Mouse (Mus musculus): Measurements from ENCODE around the gene Hspb1. TPM values are rescaled to one million over a fixed set of nuclear protein-coding genes. Genes with fewer than 3 reads are reported as not detected.
A peak's percentile ranks its signal among the peaks of the same experiment; 100 is the strongest.

The Hspb1 gene
- polyA plus RNA-seq, 1 experiment from 2014 or later, result 10.7 TPM

- H3K36me3 ChIP-seq (replicated peaks), result no peaks in the 10 kb centered on the region
- no peaks in the 10 kb centered on the region for H3K9me3 ChIP-seq
- H3K4me1 ChIP-seq, result peaks cover 14% of the 10 kb centered on the region
- peaks cover 62% of the 10 kb centered on the region for H3K27me3 ChIP-seq
- H3K9ac ChIP-seq, result no peak overlapping the region
- H3K4me2 ChIP-seq, result no peak overlapping the region
- no peak overlapping the region for H3K4me3 ChIP-seq (replicated peaks)
- WGBS, result 62% methylated on average over 4 of the region's 4 CpGs
- ATAC-seq (ENCODE audit: low FRiP score), result no peak
- H3K27ac ChIP-seq, result no peak overlapping the region
Measured at GRCm38 (mm10) chr5:135890323-135890722, 2.6 kb downstream of the Hspb1 start.

GRCm38 (mm10) chr5:135890920-135891319, 3.2 kb downstream of the Hspb1 start:
- Histone ChIP-seq H3K36me3 (replicated peaks) (no peaks in the 10 kb centered on the region), H3K4me3 (replicated peaks) (no peak overlapping the region), H3K27ac (no peak overlapping the region), H3K9ac (no peak overlapping the region), H3K4me1 (peaks cover 14% of the 10 kb centered on the region), H3K27me3 (peaks cover 56% of the 10 kb centered on the region), H3K9me3 (no peaks in the 10 kb centered on the region), H3K4me2 (no peak overlapping the region)
- WGBS, result 66% methylated on average over 3 of the region's 3 CpGs
- ATAC-seq (ENCODE audit: low FRiP score), result no peak

GRCm38 (mm10) chr5:135892589-135893351, 5.1 kb downstream of the Hspb1 start:
- H3K36me3 ChIP-seq (replicated peaks), result no peaks in the 10 kb centered on the region
- peaks cover 10% of the 10 kb centered on the region for H3K4me1 ChIP-seq
- WGBS, result 52% methylated on average over 9 of the region's 9 CpGs
- no peak for ATAC-seq (ENCODE audit: low FRiP score)
- no peak overlapping the region for H3K4me3 ChIP-seq (replicated peaks)
- H3K4me2 ChIP-seq, result no peak overlapping the region
- no peak overlapping the region for H3K9ac ChIP-seq
- H3K27ac ChIP-seq, result no peak overlapping the region
- peaks cover 44% of the 10 kb centered on the region for H3K27me3 ChIP-seq
- no peaks in the 10 kb centered on the region for H3K9me3 ChIP-seq

- no peaks in the 10 kb centered on the region for H3K36me3 ChIP-seq (replicated peaks)
- ATAC-seq (ENCODE audit: low FRiP score), result no peak
- H3K27me3 ChIP-seq, result peaks cover 25% of the 10 kb centered on the region
- no peak overlapping the region for H3K4me3 ChIP-seq (replicated peaks)
- no peak overlapping the region for H3K9ac ChIP-seq
- no peak overlapping the region for H3K27ac ChIP-seq
- WGBS, result 88% methylated on average over 6 of the region's 6 CpGs
- no peaks in the 10 kb centered on the region for H3K4me1 ChIP-seq
- H3K4me2 ChIP-seq, result no peak overlapping the region
- H3K9me3 ChIP-seq, result no peaks in the 10 kb centered on the region
Measured at GRCm38 (mm10) chr5:135894958-135895357, 7.2 kb downstream of the Hspb1 start.

GRCm38 (mm10) chr5:135898028-135898427, 10.3 kb downstream of the Hspb1 start:
- no peaks in the 10 kb centered on the region for H3K27me3 ChIP-seq
- ATAC-seq (ENCODE audit: low FRiP score), result no peak
- H3K9ac ChIP-seq, result no peak overlapping the region
- 16% methylated on average over 3 of the region's 3 CpGs for WGBS
- H3K27ac ChIP-seq, result no peak overlapping the region
- peaks cover 1% of the 10 kb centered on the region; the same call in 1 of the 2 replicates for H3K4me1 ChIP-seq
- no peak overlapping the region for H3K4me2 ChIP-seq
- no peaks in the 10 kb centered on the region for H3K36me3 ChIP-seq (replicated peaks)
- no peaks in the 10 kb centered on the region for H3K9me3 ChIP-seq
- no peak overlapping the region for H3K4me3 ChIP-seq (replicated peaks)

GRCm38 (mm10) chr5:135898995-135899394, 11.3 kb downstream of the Hspb1 start:
- no peak for ATAC-seq (ENCODE audit: low FRiP score)
- 84% methylated on average over 4 of the region's 4 CpGs for WGBS
- Histone ChIP-seq H3K27ac (no peak overlapping the region), H3K4me2 (no peak overlapping the region), H3K36me3 (replicated peaks) (no peaks in the 10 kb centered on the region), H3K27me3 (no peaks in the 10 kb centered on the region), H3K4me1 (peaks cover 11% of the 10 kb centered on the region), H3K9ac (no peak overlapping the region), H3K4me3 (replicated peaks) (no peak overlapping the region), H3K9me3 (no peaks in the 10 kb centered on the region)

GRCm38 (mm10) chr5:135899833-135900232, 12.1 kb downstream of the Hspb1 start:
- ATAC-seq (ENCODE audit: low FRiP score), result no peak
- no peak overlapping the region for H3K9ac ChIP-seq
- no peak overlapping the region for H3K4me2 ChIP-seq
- H3K9me3 ChIP-seq, result no peaks in the 10 kb centered on the region
- no peak overlapping the region for H3K4me3 ChIP-seq (replicated peaks)
- no peaks in the 10 kb centered on the region for H3K36me3 ChIP-seq (replicated peaks)
- peaks cover 19% of the 10 kb centered on the region for H3K4me1 ChIP-seq
- 68% methylated on average over 4 of the region's 4 CpGs for WGBS
- no peak overlapping the region for H3K27ac ChIP-seq
- no peaks in the 10 kb centered on the region for H3K27me3 ChIP-seq

GRCm38 (mm10) chr5:135900701-135901100, 13.0 kb downstream of the Hspb1 start:
- Histone ChIP-seq H3K27ac (no peak overlapping the region), H3K4me2 (no peak overlapping the region), H3K9me3 (no peaks in the 10 kb centered on the region), H3K36me3 (replicated peaks) (no peaks in the 10 kb centered on the region), H3K9ac (no peak overlapping the region), H3K4me3 (replicated peaks) (no peak overlapping the region), H3K4me1 (peaks cover 21% of the 10 kb centered on the region), H3K27me3 (no peaks in the 10 kb centered on the region)
- 75% methylated on average over 3 of the region's 3 CpGs for WGBS
- ATAC-seq (ENCODE audit: low FRiP score), result no peak

GRCm38 (mm10) chr5:135901354-135902095, 13.8 kb downstream of the Hspb1 start:
- Histone ChIP-seq H3K4me1 (peaks cover 21% of the 10 kb centered on the region), H3K9ac (no peak overlapping the region), H3K4me3 (replicated peaks) (no peak overlapping the region), H3K36me3 (replicated peaks) (peaks cover 2% of the 10 kb centered on the region; the same call in 1 of the 2 replicates), H3K9me3 (no peaks in the 10 kb centered on the region), H3K4me2 (no peak overlapping the region), H3K27me3 (no peaks in the 10 kb centered on the region), H3K27ac (no peak overlapping the region)
- 64% methylated on average over 6 of the region's 6 CpGs for WGBS
- ATAC-seq (ENCODE audit: low FRiP score), result no peak

- 19% methylated on average over 7 of the region's 7 CpGs for WGBS
- Histone ChIP-seq H3K27me3 (no peaks in the 10 kb centered on the region), H3K9me3 (no peaks in the 10 kb centered on the region), H3K4me1 (peaks cover 24% of the 10 kb centered on the region), H3K27ac (peak overlapping the region; percentile 74), H3K4me2 (peak overlapping the region; percentile 65), H3K36me3 (replicated peaks) (peaks cover 17% of the 10 kb centered on the region), H3K9ac (0 out of 2 replicates have a peak overlapping the region, but pooled peaks have one; percentile 33), H3K4me3 (replicated peaks) (peak overlapping the region; percentile 33)
- 0 out of 2 replicates have a peak, but pooled peaks have one; percentile 6 for ATAC-seq (ENCODE audit: low FRiP score)
Measured at GRCm38 (mm10) chr5:135903058-135903457, 15.3 kb downstream of the Hspb1 start.

- Histone ChIP-seq H3K9me3 (no peaks in the 10 kb centered on the region), H3K9ac (peak overlapping the region; percentile 41; the same call in 1 of the 2 replicates), H3K4me3 (replicated peaks) (peak overlapping the region; percentile 33), H3K4me2 (peak overlapping the region; percentile 65), H3K36me3 (replicated peaks) (peaks cover 22% of the 10 kb centered on the region), H3K27ac (peak overlapping the region; percentile 74), H3K27me3 (no peaks in the 10 kb centered on the region), H3K4me1 (peaks cover 24% of the 10 kb centered on the region)
- peak; percentile 96 for ATAC-seq (ENCODE audit: low FRiP score)
- under 1% methylated on average over 30 of the region's 30 CpGs for WGBS
Measured at GRCm38 (mm10) chr5:135903551-135904151, 15.9 kb downstream of the Hspb1 start.

- Histone ChIP-seq H3K4me3 (replicated peaks) (no peak overlapping the region), H3K4me2 (peak overlapping the region; percentile 65), H3K27me3 (no peaks in the 10 kb centered on the region), H3K4me1 (peaks cover 29% of the 10 kb centered on the region), H3K9ac (no peak overlapping the region), H3K27ac (0 out of 2 replicates have a peak overlapping the region, but pooled peaks have one; percentile 74), H3K36me3 (replicated peaks) (peaks cover 27% of the 10 kb centered on the region), H3K9me3 (no peaks in the 10 kb centered on the region)
- WGBS, result 65% methylated on average over 5 of the region's 5 CpGs
- ATAC-seq (ENCODE audit: low FRiP score), result no peak
Measured at GRCm38 (mm10) chr5:135904259-135904658, 16.5 kb downstream of the Hspb1 start.
